Mouse (Mus musculus): Measurements from ENCODE around the gene Arhgef26.

DNA sequence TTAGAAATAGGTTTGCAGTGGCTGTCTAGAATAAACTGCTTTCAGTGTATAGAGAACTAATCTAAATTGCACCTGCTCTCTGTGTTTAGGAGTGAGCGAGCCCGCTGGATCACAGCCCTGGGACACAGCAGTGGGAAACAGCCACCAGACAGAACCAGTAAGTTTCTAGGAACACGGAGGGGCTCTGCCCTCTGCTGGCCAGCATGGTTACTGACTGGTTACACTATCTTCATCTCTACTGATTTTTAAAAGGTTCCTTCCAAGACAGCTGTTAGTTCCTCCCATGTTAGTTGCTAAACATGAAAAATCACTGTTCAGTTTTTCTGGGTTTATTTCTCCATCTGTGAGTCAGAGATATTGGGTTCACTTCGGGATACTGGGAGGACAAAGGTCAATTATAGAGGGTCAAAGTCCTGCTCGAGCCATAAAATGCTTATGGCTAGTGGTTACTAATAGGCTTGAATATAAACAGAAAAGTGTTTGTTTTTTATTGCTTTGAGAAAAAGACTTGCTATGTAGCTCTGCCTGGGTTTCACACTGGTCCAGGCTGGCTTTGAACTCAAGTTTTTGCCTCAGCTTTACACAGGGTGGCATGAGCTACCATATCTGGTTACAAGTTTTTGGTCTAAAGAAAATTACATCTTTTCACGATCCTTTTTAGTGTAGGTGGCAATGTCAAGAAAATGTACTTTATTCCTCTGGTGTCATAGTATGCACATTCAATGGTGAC, 120.3 kb downstream of the Arhgef26 start:
- peak; percentile 88 for TF ChIP-seq CTCF (IDR thresholded peaks at IDR 0.05)
- TF ChIP-seq EP300 (IDR thresholded peaks at IDR 0.05) = no peak
